Mouse (Mus musculus) forebrain, embryonic 13.5 days (tissue): Measurements from ENCODE around the gene Mcoln1. TPM values are rescaled to one million over a fixed set of nuclear protein-coding genes. Genes with fewer than 3 reads are reported as not detected.

Experiments
- ATAC-seq: fragments of 200-750 bp; cut with Nextera tagmentation; 2 replicates; pipeline ENCODE4 v1.8.0; 2017
- H3K27ac ChIP-seq: fragments of 300-500 bp; sonication (generic); 2 replicates; pipeline ENCODE4 v1.5.1; 2015; ENCODE audit warnings: inconsistent platforms, mild to moderate bottlenecking, moderate library complexity
- H3K27me3 ChIP-seq: fragments of 300-500 bp; sonication (generic); 2 replicates; pipeline ENCODE4 v1.6.1; 2015; ENCODE audit warnings: mild to moderate bottlenecking, inconsistent platforms
- H3K36me3 ChIP-seq: fragments of 300-500 bp; sonication (generic); 2 replicates; pipeline ENCODE4 v1.6.1; 2015; ENCODE audit warnings: mild to moderate bottlenecking, inconsistent platforms; ENCODE audit not compliant: poor library complexity, severe bottlenecking
- H3K4me1 ChIP-seq: fragments of 300-500 bp; sonication (generic); 2 replicates; pipeline ENCODE4 v1.6.1; 2015; ENCODE audit warnings: inconsistent platforms
- H3K4me2 ChIP-seq: fragments of 300-500 bp; sonication (generic); 2 replicates; pipeline ENCODE4 v1.6.1; 2015; ENCODE audit warnings: inconsistent platforms, mild to moderate bottlenecking, moderate library complexity
- H3K4me3 ChIP-seq: fragments of 300-500 bp; sonication (generic); 2 replicates; pipeline ENCODE4 v1.5.1; 2015; ENCODE audit warnings: mild to moderate bottlenecking, inconsistent platforms
- H3K9ac ChIP-seq: fragments of 300-500 bp; sonication (generic); 2 replicates; pipeline ENCODE4 v1.6.1; 2015; ENCODE audit warnings: mild to moderate bottlenecking, inconsistent platforms
- H3K9me3 ChIP-seq: fragments of 300-500 bp; sonication (generic); replicated peaks from 2 replicates; pipeline ENCODE4 v1.6.1; 2016; ENCODE audit warnings: inconsistent platforms
- WGBS: fragments of 180-500 bp; shearing (Covaris S2); methylation state at CpG from one replicate; pipeline ENCODE4 v1.1.7; 2015; 5-methylcytosine and 5-hydroxymethylcytosine counted together
- polyA plus RNA-seq: library from polyadenylated mRNA; unstranded; fragments of >200 nt; fragmentation: Nextera tagmentation; extraction: Ambion mirVana; gene quantifications from 2 replicates; pipeline ENCODE4 v1.2.1, GENCODE M21; 2015

Gene Mcoln1
- polyA plus RNA-seq, 1 experiment from 2014 or later, result 68.7 TPM

DNA sequence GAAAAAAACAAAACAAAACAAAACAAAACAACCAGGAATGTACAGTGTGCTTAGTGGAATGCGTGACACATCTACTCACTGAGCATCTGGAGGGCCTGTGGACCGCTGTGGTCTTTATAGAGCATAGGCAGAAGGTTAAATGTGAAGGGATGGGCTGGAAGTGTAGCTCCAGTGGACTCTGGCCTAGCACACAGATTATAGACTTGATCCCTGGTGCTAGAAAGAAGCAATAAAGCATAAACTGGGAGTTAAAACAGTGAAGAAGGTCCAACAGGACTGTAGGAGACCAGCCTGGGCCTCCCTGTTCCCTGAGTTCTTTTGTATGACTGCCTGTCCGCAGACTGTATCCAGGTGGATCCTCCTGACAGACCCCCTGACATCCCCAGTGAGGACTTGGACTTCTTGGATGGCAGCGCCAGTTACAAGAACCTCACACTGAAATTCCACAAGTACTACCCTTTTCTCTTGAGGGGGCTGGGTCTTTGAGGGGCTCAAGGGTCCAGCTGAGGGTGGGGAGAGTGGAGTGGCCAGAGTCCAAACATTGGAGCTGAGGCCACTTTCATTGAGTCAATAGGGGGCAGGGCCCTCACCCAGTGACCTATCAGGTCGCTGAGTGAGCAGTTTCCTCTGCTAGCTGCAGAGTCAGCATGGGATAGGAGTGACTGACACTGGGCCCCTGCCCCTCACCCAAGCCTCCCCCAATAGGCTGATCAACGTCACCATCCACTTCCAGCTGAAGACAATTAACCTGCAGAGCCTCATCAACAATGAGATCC lies 7.9 kb downstream of the Mcoln1 start:
- Histone ChIP-seq H3K36me3 (peaks cover 80% of the 10 kb centered on the region), H3K4me1 (no peaks in the 10 kb centered on the region)

DNA sequence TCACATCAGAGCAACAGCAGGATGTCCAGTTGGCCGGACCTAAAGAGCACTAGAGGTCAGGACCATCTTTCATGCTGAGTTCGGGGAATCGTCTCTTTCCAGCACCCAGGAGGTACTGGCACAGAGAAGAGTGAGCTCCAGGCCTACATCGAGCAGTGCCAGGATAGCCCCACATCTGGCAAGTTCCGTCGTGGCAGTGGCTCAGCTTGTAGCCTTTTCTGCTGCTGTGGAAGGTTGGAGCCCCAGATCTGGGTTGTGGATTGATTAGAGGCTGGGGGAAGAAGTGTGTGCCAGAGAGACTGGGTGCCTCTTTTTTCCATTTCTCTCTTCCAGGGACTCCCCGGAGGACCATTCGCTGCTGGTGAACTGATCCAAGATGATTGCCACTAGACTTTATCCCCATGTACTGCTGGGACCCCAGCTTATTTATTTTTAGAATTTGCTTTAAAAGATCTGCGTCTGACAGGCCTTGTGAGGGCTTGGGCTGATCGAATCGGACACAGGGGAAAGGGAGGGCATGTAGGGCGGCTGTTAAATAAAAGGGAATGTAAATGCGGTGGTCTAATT lies 14.5 kb downstream of the Mcoln1 start:
- no peaks in the 10 kb centered on the region for H3K27me3 ChIP-seq
- peak overlapping the region; percentile 98 for H3K4me2 ChIP-seq
- ATAC-seq, result no peak; the same call in 1 of the 2 replicates
- 33% methylated on average over 13 of the region's 13 CpGs for WGBS
- peaks cover 13% of the 10 kb centered on the region for H3K4me1 ChIP-seq
- H3K27ac ChIP-seq, result peak overlapping the region; percentile 35; the same call in 1 of the 2 replicates
- H3K36me3 ChIP-seq, result peaks cover 47% of the 10 kb centered on the region
- peak overlapping the region; percentile 75 for H3K9ac ChIP-seq
- H3K4me3 ChIP-seq, result peak overlapping the region; percentile 60
- H3K9me3 ChIP-seq, result no peaks in the 10 kb centered on the region

More for the DNA sequence above, 7.9 kb downstream of the Mcoln1 start:
- no peak overlapping the region for H3K4me2 ChIP-seq
- no peaks in the 10 kb centered on the region for H3K27me3 ChIP-seq
- H3K27ac ChIP-seq, result no peak overlapping the region
- H3K9me3 ChIP-seq, result no peaks in the 10 kb centered on the region
- whole genome bisulfite sequencing, result 82% methylated on average over 6 of the region's 6 CpGs
- H3K9ac ChIP-seq, result no peak overlapping the region
- no peak overlapping the region for H3K4me3 ChIP-seq
- no peak for ATAC-seq

DNA sequence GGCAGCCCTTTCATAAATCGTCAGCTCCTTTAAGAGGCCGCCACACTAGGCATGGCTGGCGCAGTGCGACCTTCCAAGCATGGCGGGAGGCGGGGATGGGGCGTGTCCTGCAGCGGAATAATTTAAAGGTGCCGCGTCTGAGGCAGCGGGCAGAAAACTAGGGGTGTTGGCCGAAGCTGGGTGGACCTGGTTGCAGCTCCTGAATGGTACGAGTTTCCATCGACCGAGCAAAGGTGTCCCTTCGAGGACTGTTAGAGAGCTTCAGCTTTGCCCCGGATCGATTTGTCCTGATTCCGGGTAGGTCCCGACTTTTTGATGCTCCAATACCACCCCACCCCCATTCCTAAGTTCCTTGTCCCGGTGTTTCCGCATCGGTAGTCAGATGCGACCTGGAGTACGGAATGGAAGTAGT lies 15.0 kb downstream of the Mcoln1 start, which contains the start of gene Pnpla6:
Gene Pnpla6, plus strand, starts transcription at position 125 of the 412 bp plus-strand sequence.
- Histone ChIP-seq H3K27ac (peak within 1 kb of the TSS; percentile 64), H3K4me3 (peak within 1 kb of the TSS; percentile 60), H3K4me2 (peak within 1 kb of the TSS; percentile 98), H3K9ac (peak within 1 kb of the TSS; percentile 75), H3K27me3 (no peaks in the 10 kb centered on the region), H3K9me3 (no peaks in the 10 kb centered on the region), H3K4me1 (peaks cover 13% of the 10 kb centered on the region), H3K36me3 (peaks cover 42% of the 10 kb centered on the region)
- WGBS, result 1% methylated on average over 25 of the region's 25 CpGs
- ATAC-seq, result peak; percentile 78

DNA sequence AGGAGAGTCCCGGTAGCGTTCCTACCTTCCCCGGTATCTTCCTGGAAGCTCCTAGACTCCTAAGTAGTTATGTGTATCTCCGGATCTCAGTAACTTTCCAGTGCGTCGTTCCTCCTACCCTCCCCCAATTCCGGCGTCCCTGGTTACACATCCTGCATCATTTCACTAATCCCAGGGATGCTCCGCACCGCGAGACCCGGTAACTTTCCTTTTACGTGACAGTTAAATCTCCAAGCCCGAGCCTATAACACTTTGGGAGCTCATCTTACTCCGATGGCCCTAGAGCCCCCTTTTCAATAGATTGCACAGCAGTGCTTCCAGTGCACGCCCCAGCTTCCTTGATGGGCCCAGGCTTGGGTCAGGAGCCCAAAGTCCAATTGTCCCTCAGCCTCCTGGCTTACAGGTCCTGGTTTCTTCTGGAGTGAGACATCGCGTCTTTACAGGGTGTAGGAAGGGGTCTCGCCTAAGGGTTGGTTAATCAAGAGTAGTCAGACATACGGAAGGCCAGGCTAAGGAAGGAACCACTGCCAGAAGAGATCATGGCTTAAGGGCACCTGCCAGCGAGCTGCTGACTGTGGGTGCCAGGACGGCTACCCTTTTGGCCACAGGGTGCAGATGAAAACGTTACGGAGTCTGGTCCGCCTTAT lies 15.6 kb downstream of the Mcoln1 start:
- Histone ChIP-seq H3K36me3 (peaks cover 35% of the 10 kb centered on the region), H3K27ac (peak overlapping the region; percentile 64), H3K4me3 (peak overlapping the region; percentile 60), H3K9ac (peak overlapping the region; percentile 75), H3K4me2 (peak overlapping the region; percentile 98), H3K4me1 (peaks cover 13% of the 10 kb centered on the region), H3K9me3 (no peaks in the 10 kb centered on the region), H3K27me3 (no peaks in the 10 kb centered on the region)
- WGBS, result 0% methylated on average over 25 of the region's 25 CpGs
- ATAC-seq, result peak; percentile 44

DNA sequence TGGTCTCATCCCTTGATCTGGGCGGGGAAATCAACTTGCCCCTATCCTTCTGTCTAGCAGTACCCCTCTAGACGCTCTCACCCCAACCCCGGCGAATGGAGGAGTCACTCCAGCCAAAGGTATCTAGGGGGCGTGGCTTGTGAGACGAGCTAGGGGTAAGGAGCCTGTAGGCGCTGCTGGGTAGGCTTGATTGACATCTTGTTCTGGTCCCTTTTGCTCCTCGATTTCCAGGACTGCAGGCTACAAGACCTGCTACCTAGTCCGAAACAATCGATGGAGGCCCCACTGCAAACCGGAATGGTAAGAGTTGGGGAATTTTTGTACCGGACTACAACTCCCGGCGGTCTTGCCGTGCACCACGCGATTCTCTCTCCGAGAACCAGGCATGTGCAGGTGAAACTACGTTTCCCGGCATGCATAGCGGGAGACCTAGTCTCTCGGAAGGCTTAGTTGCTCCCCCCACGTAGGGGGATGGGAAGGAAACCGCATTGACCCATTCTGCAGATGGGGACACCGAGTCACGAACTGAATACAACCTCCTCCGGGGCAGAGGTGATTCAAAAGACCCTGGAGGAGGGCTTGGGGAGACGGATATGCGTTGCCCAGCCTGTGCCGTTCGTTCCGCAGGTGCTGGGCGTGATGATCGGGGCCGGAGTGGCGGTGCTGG lies 16.3 kb downstream of the Mcoln1 start:
- no peaks in the 10 kb centered on the region for H3K9me3 ChIP-seq
- H3K27me3 ChIP-seq, result no peaks in the 10 kb centered on the region
- H3K27ac ChIP-seq, result peak overlapping the region; percentile 64; the same call in 1 of the 2 replicates
- peak; percentile 86 for ATAC-seq
- H3K4me2 ChIP-seq, result peak overlapping the region; percentile 98
- peaks cover 33% of the 10 kb centered on the region for H3K36me3 ChIP-seq
- peak overlapping the region; percentile 60 for H3K4me3 ChIP-seq
- peaks cover 13% of the 10 kb centered on the region for H3K4me1 ChIP-seq
- H3K9ac ChIP-seq, result peak overlapping the region; percentile 75
- WGBS, result 4% methylated on average over 36 of the region's 36 CpGs

DNA sequence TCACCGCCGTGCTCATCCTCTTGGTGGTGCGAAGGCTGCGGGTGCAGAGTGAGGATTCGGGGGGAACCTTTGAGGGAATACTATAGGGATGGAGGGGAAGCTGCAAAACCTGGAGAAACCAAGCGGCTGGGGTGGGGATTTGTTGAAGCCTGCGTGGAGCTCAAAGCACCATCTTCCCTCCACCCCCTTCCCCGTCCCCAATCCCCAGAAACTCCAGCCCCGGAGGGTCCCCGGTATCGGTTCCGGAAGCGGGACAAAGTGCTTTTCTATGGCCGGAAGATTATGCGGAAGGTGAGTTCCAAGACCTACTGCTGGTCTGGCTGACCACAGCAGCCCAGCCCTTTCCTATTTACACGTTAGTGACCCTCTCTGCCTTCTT lies 16.8 kb downstream of the Mcoln1 start:
- no peaks in the 10 kb centered on the region for H3K9me3 ChIP-seq
- ATAC-seq, result no peak
- peak overlapping the region; percentile 98 for H3K4me2 ChIP-seq
- peaks cover 32% of the 10 kb centered on the region for H3K36me3 ChIP-seq
- WGBS, result 13% methylated on average over 16 of the region's 16 CpGs
- H3K4me3 ChIP-seq, result peak overlapping the region; percentile 60
- H3K9ac ChIP-seq, result peak overlapping the region; percentile 75
- H3K27ac ChIP-seq, result no peak overlapping the region
- peaks cover 13% of the 10 kb centered on the region for H3K4me1 ChIP-seq
- H3K27me3 ChIP-seq, result no peaks in the 10 kb centered on the region

DNA sequence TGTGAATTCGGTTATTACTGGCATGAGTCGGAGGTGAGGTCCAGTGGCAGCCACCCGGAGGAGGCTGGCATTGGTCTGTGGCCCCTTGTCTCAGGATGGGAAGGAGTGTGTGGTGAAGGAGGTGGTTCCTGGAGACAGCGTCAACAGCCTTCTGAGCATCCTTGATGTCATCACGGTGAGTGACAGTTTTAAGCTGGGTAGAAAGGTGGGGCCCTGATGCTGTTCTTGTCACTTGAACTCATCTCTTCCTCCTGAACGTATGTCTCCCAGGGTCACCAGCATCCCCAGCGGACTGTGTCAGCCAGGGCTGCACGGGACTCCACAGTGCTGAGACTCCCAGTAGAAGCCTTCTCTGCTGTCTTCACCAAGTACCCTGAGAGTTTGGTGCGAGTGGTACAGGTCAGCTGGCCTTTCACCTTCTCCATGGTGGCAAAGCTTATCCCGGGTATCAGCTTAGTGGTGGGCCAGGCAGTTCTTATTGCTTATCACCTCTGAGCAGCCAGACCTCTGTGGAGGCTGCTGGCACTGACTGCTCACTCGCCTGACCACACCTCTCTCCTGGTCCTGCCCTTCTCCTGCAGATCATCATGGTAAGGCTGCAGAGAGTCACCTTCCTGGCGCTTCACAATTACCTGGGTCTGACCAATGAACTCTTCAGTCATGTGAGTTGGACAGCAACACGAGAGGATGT lies 21.9 kb downstream of the Mcoln1 start:
- Histone ChIP-seq H3K4me2 (no peak overlapping the region), H3K27me3 (no peaks in the 10 kb centered on the region), H3K9ac (no peak overlapping the region), H3K4me1 (peaks cover 3% of the 10 kb centered on the region), H3K27ac (no peak overlapping the region), H3K36me3 (peaks cover 47% of the 10 kb centered on the region), H3K4me3 (no peak overlapping the region), H3K9me3 (no peaks in the 10 kb centered on the region)
- WGBS, result 90% methylated on average over 13 of the region's 13 CpGs
- ATAC-seq, result no peak

DNA sequence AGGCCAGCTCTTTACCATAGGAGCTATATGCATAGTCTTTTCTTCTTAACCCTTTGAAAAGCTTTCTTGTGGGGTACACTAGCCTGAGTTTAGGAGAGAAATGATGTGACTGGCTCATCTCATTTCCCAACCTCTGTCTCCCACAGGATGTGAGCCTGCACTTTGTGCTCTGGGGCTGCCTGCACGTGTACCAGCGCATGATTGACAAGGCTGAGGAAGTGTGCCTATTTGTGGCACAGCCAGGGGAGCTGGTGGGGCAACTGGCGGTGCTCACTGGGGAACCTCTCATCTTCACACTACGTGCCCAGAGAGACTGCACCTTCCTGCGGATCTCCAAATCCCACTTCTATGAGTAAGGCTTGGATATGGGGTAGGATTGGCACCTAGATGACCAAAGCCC lies 30.6 kb downstream of the Mcoln1 start:
- no peaks in the 10 kb centered on the region for H3K4me1 ChIP-seq
- WGBS, result 93% methylated on average over 5 of the region's 5 CpGs
- no peak overlapping the region for H3K9ac ChIP-seq
- H3K4me3 ChIP-seq, result no peak overlapping the region
- no peak overlapping the region for H3K4me2 ChIP-seq
- peaks cover 30% of the 10 kb centered on the region for H3K36me3 ChIP-seq
- no peak overlapping the region for H3K27ac ChIP-seq
- no peak for ATAC-seq
- no peaks in the 10 kb centered on the region for H3K27me3 ChIP-seq
- H3K9me3 ChIP-seq, result no peaks in the 10 kb centered on the region

DNA sequence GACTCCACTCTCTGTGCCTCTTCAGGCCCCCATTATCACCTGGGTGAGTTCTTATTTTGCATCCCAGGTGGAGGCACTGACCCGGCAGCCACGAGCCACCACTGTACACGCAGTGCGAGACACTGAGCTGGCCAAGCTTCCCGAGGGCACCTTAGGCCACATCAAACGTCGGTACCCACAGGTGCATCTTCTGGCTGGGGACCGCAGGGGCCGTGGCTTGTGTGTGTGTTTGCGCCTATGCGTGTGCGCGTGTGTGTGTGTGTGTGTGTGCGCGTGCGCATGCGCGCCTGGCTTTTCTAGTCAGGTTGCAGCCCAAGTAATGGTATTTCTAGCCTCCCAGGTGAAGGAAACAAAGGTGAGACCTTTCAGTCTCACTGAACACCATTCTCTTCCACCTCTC lies 31.7 kb downstream of the Mcoln1 start:
- WGBS, result 97% methylated on average over 18 of the region's 18 CpGs
- Histone ChIP-seq H3K36me3 (peaks cover 31% of the 10 kb centered on the region), H3K4me3 (no peak overlapping the region), H3K4me2 (no peak overlapping the region), H3K9ac (no peak overlapping the region), H3K9me3 (no peaks in the 10 kb centered on the region), H3K4me1 (no peaks in the 10 kb centered on the region), H3K27me3 (no peaks in the 10 kb centered on the region), H3K27ac (no peak overlapping the region)
- no peak for ATAC-seq

DNA sequence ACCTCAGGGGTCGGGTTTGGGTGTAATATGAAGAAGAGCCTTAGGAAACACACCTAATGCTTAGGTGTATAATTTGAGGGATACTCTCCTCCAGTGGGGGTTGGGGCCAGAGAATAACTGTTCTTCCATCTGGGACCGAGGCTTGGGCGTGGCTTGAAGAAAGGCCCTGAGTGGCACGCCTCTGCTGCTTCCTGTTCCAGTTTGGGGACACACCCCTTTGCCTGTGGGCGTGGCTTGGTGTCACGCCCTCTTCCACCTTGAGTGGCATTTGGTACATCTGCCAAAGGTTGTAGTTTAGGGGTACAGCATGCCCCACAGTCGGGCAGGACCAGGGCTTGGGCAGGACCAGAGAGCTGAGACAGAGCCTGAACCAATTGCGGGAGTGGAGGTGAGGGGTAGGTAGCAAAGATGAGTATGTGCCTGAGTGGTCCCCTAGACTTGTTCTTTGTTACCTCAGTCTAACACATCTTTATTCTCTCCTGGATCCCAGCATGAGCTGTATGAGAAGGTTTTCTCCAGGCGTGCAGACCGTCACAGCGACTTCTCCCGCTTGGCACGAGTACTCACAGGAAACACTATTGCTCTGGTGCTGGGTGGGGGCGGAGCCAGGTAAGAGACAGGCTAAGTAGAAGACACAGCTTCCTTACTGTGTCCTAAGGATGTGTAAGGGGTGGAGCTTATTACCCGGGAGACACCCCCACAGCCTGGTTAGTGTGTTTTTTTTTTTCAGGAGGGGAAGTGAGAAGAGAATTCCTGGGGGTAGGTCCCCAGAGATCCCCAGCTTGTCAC lies 36.0 kb downstream of the Mcoln1 start:
- WGBS, result 53% methylated on average over 15 of the region's 15 CpGs
- ATAC-seq, result no peak
- Histone ChIP-seq H3K4me2 (no peak overlapping the region), H3K27me3 (no peaks in the 10 kb centered on the region), H3K4me1 (no peaks in the 10 kb centered on the region), H3K9me3 (no peaks in the 10 kb centered on the region), H3K4me3 (no peak overlapping the region), H3K36me3 (peaks cover 65% of the 10 kb centered on the region), H3K9ac (no peak overlapping the region), H3K27ac (no peak overlapping the region)

DNA sequence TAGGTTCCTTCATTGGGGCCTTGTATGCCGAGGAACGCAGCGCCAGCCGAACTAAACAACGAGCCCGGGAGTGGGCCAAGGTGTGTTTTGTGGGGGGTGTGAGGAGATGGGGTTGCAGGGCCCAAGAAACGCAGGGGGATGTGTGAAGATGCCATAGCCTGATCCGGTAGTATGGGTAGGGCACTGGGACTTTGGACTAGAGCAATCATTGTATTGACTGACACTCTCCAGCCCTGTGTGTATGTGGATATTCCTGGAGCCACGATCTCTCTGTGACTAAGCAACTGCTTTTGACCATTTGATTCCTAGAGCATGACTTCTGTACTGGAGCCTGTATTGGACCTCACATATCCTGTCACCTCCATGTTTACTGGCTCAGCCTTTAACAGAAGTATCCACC lies 36.7 kb downstream of the Mcoln1 start:
- Histone ChIP-seq H3K27ac (no peak overlapping the region), H3K9me3 (no peaks in the 10 kb centered on the region), H3K4me3 (no peak overlapping the region), H3K4me2 (no peak overlapping the region), H3K27me3 (no peaks in the 10 kb centered on the region), H3K4me1 (no peaks in the 10 kb centered on the region), H3K36me3 (peaks cover 64% of the 10 kb centered on the region), H3K9ac (no peak overlapping the region)
- WGBS, result 90% methylated on average over 9 of the region's 9 CpGs
- ATAC-seq, result no peak
